Mouse (Mus musculus) heart, postnatal 25 days (tissue): Measurements from ENCODE around the gene Catsperz. TPM values are rescaled to one million over a fixed set of nuclear protein-coding genes. Genes with fewer than 3 reads are reported as not detected.

Experiments used
- DNase-seq: peaks from one replicate; pipeline ENCODE4 v3.0.0; 2022; ENCODE audit warnings: low spot score
- intact Hi-C: fragments of 180-260 bp; cut with DNase I; formaldehyde crosslinking; loops from one replicate; pipeline ENCODE4 v1.15.1; 2025
- microRNA-seq: library from miRNA; unstranded; fragments of <30 nt; microRNA quantifications from one replicate; pipeline ENCODE4 v1.2.0, GENCODE M21; 2022
- total RNA-seq, 2 experiments: library from RNA; stranded (reverse); gene quantifications; 2 replicates each; pipeline ENCODE4 v1.2.3; 2021

Catsperz gene
- total RNA-seq, 2 experiments from 2014 or later, result not detected

- no peak for DNase-seq
- intact Hi-C loops, result no loop called here
These were observed 48.4 kb downstream of the Catsperz start for GRCm38 (mm10) chr19:6876799-6877198.

GRCm38 (mm10) chr19:6875834-6876233 is 49.3 kb downstream of the Catsperz start:
- DNase-seq, result no peak
- intact Hi-C loops, result no loop called here

GRCm38 (mm10) chr19:6874257-6874656 is 50.9 kb downstream of the Catsperz start:
- no peak for DNase-seq
- intact Hi-C loops, result no loop called here

- no peak for DNase-seq
- intact Hi-C loops, result no loop called here
These were observed 52.5 kb downstream of the Catsperz start for GRCm38 (mm10) chr19:6872701-6873100.

Small RNA genes within 50 kb of the gene (microRNA-seq; reads per million reads assigned to microRNA genes)
- gene Mir6990, result 12.8 reads per million, percentile 28 among the genes with 10 or more reads in this experiment

Other genes starting within 250 kb of the Catsperz start
- gene Rps6ka4, start 84.7 kb downstream of the Catsperz start, total RNA-seq, result 10 to 100 TPM; 17.2 to 19.0 TPM
- gene Ccdc88b, start 67.2 kb downstream of the Catsperz start, total RNA-seq, result under 1 TPM; 0.55 to 0.73 TPM
- gene Trmt112, start 15.7 kb downstream of the Catsperz start, total RNA-seq, result 10 to 100 TPM; 29.2 to 32.6 TPM
- 100 to 1,000 TPM; 722 to 748 TPM for gene Prdx5, start 15.3 kb downstream of the Catsperz start, total RNA-seq
- 100 to 1,000 TPM; 146 to 156 TPM for gene Esrra, start 3.6 kb downstream of the Catsperz start, total RNA-seq
- gene Kcnk4, start 9.1 kb upstream of the Catsperz start, total RNA-seq, result under 1 TPM; 0.20 to 0.36 TPM
- gene Bad, start 16.5 kb upstream of the Catsperz start, total RNA-seq, result 10 to 100 TPM; 24.4 to 27.3 TPM
- 10 to 100 TPM; 35.0 to 38.8 TPM for gene Gpr137, start 17.1 kb upstream of the Catsperz start, total RNA-seq
- 100 to 1,000 TPM in 1 of 2 experiments, 10 to 100 TPM in 1; 83.5 to 112 TPM for gene Ppp1r14b, start 49.6 kb upstream of the Catsperz start, total RNA-seq
- gene Plcb3, start 51.1 kb upstream of the Catsperz start, total RNA-seq, result 10 to 100 TPM; 15.6 to 17.7 TPM
- gene Fkbp2, start 55.1 kb upstream of the Catsperz start, total RNA-seq, result 10 to 100 TPM; 16.5 to 22.2 TPM
- 100 to 1,000 TPM; 410 to 431 TPM for gene Vegfb, start 62.3 kb upstream of the Catsperz start, total RNA-seq
- 10 to 100 TPM; 48.2 to 56.1 TPM for gene Dnajc4, start 67.2 kb upstream of the Catsperz start, total RNA-seq
- 10 to 100 TPM; 26.9 to 27.9 TPM for gene Nudt22, start 70.7 kb upstream of the Catsperz start, total RNA-seq
- 10 to 100 TPM; 23.1 to 24.0 TPM for gene Trpt1, start 70.8 kb upstream of the Catsperz start, total RNA-seq
- gene Fermt3, start 94.1 kb upstream of the Catsperz start, total RNA-seq, result 1 to 10 TPM; 4.4 to 4.7 TPM
- 100 to 1,000 TPM; 110 to 129 TPM for gene Stip1, start 114.6 kb upstream of the Catsperz start, total RNA-seq
- gene Macrod1, start 131.4 kb upstream of the Catsperz start, total RNA-seq, result 100 to 1,000 TPM; 240 to 243 TPM
- gene Flrt1, start 180.3 kb upstream of the Catsperz start, total RNA-seq, result 1 to 10 TPM; 1.1 to 1.4 TPM